Mouse (Mus musculus): ENCODE measurements around the gene Vav3. TPM values are rescaled to one million over a fixed set of nuclear protein-coding genes. Genes with fewer than 3 reads are reported as not detected.

The Vav3 gene
- polyA plus RNA-seq, 1 experiment from 2014 or later, result 7.0 TPM

Other genes with a start within 250 kb of the Vav3 start
- 10.0 and 10.1 TPM in 2 replicates for gene Slc25a24, start 217.5 kb upstream of the Vav3 start, polyA plus RNA-seq (2016; fragmentation: Nextera tagmentation; extraction: Ambion mirVana)

Measured in liver, embryonic 12.5 days (tissue).